Mouse (Mus musculus) spleen, embryonic (tissue): Measurements from ENCODE around the gene Serpina6.

Experiments
- CTCF ChIA-PET: fragments of 350-600 bp; sonication (Branson Sonifier 250); formaldehyde crosslinking; loops from one replicate; lab custom pipeline; 2022; lab: Charles Lee

Gene Serpina6

DNA sequence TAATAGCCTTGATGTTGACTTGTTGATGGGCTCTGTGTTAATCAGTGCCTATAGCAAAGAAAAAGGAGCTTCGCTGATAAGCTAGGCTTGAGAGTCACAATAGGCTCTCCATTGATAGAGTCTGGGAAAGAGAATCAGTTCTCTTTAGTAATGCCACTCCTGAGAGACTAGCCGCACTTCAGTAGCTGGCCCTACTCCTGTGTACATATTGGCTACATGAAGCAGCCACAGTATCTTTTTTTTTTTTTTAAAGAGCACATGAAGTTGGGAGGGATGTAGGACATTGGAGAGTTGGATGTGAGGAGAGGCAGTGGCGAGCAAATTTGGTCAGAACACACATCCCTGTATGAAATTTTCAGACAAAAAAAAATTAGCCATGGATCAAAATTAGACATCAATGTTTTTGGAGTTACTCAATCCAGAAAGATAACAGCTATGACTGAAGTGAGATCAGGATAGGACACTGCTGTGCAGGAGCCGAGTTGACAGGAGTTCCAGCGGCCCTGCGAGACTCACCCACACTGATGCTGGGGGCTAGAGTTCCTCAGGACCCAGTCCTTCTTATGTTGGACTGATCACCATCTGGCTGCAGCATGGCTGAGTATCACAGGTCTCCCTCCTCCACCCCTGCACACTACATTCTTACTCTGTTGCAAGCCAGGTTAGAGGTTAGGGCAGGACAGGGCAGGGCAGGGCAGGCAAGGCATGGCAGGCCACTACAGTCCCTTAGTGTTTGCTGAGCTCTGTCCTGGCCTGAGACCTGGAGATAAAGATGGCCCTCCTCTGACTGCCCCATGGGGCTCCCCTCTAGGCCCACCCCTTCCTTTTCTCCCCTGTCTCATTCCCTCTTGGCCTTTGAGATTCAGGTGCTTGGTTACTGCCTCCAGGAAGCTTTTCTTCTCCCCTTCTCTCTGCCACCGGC, 1.6 kb downstream of the Serpina6 start:
- CTCF ChIA-PET: no interaction called here

DNA sequence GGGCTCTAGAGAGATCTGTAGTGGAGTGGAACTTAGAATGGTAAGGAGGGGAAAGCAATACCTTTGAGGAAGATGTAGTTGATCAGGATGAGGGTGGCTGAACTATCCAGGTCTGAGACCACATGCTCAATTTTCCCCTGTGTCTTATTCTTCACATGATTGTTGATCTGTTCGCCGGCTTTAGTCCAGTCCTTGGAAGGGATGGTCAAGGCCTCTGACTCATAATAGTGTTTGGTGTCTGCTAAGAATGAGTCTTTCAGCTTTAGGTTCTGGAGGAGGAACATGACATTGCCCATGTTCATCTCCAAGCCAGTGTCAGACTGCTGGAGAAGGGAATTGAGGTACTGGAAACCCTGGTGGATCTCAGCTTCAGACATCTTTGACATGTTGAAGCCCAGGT, 3.2 kb downstream of the Serpina6 start:
- CTCF ChIA-PET: no interaction called here

DNA sequence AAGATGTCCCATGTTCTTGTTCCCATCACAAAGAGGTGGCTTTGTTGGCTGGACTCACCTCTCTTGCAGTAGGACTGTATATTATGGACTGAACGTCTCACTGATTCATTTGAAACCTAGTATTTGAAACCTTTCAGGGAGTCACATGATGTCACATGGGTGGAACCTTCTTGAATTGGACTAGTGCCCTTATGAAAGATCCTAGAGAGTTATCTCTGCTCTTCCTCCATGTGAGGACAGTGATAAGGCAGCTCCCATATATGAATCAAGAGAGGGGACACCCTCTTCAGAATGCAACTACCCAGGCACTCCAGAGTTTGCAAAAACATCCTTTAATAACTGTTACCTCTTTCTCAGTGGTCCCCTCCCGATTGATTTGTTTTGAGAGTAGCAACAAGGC, 10.7 kb downstream of the Serpina6 start:
- CTCF ChIA-PET: no interaction called here

DNA sequence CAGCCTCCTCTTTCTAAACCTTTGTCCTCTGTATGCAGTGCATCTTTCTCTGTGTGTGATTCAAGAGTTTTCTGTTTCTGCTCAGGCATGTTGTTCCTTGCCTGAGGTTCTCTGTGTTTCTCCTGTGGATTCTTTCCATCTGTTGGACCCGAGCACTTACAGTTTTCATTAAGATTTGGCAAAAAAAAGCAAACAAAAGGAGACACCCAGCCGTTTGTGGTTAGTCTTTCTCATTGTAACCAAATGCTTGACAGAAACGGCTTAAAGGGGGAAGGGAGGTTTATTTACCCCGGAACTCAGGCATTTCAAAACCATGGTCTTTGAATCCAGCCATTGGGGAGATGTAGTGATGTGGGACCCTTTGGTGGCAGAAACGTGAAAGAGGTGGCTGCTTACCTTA, 12.4 kb downstream of the Serpina6 start:
- CTCF ChIA-PET: interaction anchor here (0.6 kb wide), 1 partner anchor 260 kb away, joined by 4 read pairs; no protein-coding TSS in a partner anchor

- CTCF ChIA-PET: no interaction called here
Measured at GRCm38 (mm10) chr12:103643818-103644217, 13.2 kb downstream of the Serpina6 start.

DNA sequence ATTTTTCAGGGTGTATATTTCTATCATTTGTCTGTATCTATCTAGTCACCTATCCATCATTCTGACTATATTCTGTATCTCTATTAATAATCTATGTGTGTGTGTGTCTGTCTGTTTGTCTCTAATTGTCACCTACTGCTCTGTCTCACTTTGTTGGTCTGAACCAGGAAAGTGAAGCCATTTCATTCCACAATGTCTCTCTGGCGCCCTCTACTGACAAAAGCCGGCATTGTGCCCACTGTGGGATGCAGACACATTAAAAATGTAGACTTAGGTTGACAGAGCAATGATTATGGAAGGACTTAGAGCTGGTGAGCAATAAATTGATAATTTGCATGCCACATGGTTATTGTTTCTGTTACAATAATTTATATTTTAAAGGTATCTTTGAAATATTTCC, 13.7 kb downstream of the Serpina6 start:
- CTCF ChIA-PET: no interaction called here

GRCm38 (mm10) chr12:103635846-103636245, 21.2 kb downstream of the Serpina6 start:
- CTCF ChIA-PET: no interaction called here

GRCm38 (mm10) chr12:103634430-103634829, 22.6 kb downstream of the Serpina6 start:
- CTCF ChIA-PET: no interaction called here

- CTCF ChIA-PET: no interaction called here
Measured at GRCm38 (mm10) chr12:103631203-103631612, 25.8 kb downstream of the Serpina6 start, which contains the start of gene Serpina10. Gene Serpina10 (minus strand): TSS chr12:103631444.

GRCm38 (mm10) chr12:103616860-103617261, 40.2 kb downstream of the Serpina6 start:
- CTCF ChIA-PET: no interaction called here

DNA sequence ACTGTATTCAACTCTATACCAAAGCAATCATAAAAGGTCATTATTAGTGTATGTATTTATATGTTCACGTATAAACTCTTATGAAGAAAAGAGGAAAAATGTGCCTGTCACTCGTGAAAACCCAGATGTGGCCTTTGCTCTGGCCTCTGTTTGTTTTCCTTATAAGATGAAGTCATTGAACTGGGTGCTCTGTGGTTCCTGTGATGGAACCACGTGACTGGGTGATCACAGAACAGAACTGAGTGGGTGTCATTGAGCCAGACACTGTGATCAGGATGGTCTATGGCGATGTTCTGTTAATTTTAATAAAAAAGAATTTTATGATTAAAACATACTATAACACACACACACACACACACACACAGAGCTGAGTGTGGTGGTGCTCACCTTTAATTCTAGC, 41.3 kb downstream of the Serpina6 start:
- CTCF ChIA-PET: no interaction called here

- CTCF ChIA-PET: no interaction called here
Measured at GRCm38 (mm10) chr12:103615141-103615540, 41.9 kb downstream of the Serpina6 start.

GRCm38 (mm10) chr12:103601839-103602238, 55.2 kb downstream of the Serpina6 start:
- CTCF ChIA-PET: no interaction called here

DNA sequence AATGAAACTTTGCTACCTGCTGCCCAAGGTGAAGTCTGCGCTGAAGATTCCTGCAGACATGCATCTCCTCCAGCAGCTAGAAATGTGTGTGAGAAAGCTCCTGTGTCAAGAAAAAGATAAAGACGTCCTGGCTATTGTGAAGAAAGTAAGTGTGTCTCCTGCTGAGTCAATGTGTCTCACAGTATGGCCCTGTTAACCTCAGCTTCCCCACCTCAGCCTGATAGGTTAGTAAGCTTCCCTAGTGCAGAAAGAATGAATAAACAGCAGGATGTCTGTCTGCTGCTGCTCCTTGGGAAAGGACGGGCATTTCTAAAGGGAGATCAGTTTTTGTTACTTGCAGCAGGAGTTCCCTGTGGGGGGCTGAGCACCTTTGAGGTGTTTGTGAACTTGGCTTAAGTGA, 56.6 kb downstream of the Serpina6 start:
- CTCF ChIA-PET: no interaction called here

- CTCF ChIA-PET: no interaction called here
Measured at GRCm38 (mm10) chr12:103598411-103598810, 58.6 kb downstream of the Serpina6 start.
